Mouse (Mus musculus): ENCODE measurements around the gene Arhgap15.

The Arhgap15 gene

DNA sequence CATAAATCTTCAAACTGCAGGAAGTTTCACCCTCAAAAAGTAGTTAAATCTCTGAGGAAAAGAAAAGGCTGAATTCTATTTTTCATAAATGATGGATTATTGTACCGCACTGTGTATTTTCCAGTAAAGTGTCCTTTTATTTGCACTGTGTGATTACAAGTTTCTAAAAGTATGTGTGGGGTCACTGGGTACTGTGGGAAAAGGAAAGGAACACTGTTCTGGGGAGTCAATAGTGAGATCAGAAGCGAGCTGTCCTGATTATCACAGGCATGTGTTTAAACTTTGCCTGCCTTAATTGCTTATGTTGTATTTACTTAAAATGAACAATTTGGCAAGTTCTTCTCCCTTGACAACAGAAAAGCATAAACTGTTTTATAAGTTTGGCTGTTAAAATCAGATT lies 365.7 kb downstream of the Arhgap15 start:
- no peak for DNase-seq

DNA sequence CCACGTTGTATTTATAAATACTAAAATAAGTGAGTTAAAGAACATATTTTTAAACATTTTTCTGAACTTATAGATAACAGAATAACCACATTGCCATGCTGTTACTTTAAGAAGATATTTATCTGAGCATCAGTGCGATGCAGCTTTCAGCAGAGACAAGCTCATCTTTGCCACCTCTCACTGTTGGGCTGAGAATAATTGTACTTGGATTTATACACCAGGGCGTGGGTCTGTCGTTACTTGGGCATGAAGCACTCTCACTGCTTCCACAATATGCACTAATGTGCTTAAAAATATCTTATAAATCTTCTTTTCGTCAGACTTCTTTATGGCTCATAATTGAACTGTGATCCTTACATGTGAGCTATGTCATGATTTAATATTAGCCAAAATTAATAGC lies 372.5 kb downstream of the Arhgap15 start:
- DNase-seq: no peak

DNA sequence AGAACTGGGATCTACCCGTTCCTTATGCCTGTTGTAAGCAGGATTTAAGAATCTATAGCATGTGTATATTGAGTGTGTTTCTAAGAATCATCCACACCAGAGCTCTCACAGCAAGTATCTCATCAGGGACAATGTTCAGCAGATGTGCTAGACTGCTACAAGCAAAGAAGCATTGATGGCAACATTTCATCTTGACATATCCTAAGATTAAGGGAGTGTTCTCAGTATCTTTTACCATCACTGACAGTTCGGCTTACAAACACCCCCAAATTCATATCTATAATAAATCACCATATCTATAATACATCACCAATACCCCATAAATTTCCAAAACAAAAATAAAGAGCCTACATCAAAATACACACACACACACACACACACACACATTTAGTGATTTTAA lies 374.6 kb downstream of the Arhgap15 start:
- DNase-seq: no peak

DNA sequence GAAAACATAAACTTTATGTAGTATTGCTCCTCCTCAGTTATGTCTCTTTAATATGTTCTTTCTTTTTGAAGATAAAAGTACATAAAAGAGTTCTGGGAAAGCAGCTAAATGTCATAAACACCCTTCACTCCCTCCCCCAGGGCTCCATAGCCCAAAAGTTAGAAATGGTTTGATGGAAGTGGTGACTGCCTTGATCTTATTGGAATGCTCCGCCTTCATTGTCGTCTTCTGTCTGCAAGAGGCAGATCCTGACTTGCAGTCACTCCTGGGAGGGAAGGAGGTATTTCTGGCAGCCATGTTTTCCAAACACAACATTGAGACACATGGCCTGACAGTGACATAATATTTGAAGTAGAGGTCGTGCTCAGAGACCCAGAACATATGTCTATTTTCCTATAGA lies 375.5 kb downstream of the Arhgap15 start:
- no peak for DNase-seq

DNA sequence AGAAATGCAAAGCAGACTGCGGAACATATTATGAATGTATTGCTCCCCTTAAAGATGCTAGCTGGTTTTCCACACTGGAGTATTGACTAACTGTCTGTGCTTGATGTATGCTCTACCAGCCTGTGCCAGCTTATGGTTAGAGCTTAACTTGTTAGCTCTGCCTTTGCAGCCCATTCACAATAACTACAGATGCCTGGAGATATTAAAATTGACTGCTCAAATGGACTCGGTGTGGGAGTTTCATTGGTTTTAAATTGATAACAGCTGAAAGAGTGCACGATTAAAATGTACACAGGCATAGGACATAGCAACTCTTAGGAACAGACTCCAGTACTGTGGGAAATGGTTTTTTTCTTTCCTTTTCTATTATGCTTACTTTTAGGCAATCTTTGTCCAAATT lies 376.1 kb downstream of the Arhgap15 start:
- DNase-seq: no peak

DNA sequence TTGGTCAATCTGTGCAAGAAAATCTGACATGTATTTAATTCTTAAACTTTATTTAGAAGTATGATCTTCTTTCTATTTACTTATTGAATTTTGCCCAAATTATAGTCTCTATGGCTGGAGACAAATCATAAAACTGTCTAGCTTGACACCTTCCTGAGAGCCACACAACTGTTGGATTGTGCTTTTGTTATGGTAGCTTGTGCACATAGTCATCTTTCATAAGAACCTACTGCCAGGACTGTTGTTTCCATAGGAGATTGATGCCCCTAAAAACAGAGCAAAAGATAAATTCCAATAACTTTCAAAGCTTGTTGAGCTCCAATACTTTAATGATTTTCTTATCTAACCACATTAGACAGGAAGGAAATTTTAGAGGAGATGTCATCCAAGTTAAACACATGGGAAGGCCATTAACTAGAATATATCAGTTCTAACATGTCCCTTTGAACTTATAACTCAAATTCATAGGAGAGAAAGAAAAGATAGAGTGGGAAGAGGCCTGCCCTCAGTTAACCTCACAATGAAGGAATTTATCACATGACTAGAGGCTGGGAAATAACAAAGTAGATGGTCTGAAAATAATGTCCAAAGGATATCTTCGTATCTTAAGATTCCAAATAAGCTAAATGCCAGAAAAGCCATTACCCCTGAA lies 377.5 kb downstream of the Arhgap15 start:
- DNase-seq: no peak

DNA sequence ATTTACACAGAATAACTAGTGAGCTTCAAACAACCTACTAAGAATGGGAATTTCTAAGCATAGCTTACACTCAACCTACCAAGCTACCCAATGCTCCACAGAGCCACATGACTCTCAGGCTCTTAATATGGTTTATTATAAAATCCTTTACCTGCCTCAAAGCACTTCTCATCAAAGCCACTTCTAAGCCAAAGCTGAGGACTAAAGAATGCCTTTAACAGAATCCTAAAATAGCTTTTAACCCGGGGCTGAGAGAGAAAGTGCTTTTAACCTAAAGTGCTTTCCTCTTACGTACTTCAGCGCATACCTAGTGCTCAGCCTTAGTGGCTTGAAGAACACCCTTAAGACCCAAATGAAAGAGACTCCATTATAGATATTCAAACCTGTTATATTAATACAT lies 380.9 kb downstream of the Arhgap15 start:
- DNase-seq: no peak

DNA sequence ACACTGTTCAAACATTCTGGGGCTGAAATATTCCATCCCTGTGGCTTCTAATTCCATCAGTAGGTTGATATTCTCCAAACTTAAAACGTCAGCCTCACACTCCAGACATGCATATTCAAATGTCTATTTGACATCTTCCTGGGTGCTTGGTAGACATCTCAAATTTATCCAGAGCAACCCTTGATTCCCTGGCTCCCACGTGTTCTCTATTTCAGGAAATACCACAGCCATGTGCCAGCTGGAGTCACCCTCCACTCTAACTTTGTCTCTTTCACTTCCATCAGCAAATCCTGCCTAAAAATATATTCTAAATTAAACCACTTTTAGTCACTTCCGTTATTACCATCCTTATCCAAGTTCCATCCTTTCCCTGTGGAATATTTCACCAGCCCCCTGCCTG lies 382.6 kb downstream of the Arhgap15 start:
- no peak for DNase-seq

DNA sequence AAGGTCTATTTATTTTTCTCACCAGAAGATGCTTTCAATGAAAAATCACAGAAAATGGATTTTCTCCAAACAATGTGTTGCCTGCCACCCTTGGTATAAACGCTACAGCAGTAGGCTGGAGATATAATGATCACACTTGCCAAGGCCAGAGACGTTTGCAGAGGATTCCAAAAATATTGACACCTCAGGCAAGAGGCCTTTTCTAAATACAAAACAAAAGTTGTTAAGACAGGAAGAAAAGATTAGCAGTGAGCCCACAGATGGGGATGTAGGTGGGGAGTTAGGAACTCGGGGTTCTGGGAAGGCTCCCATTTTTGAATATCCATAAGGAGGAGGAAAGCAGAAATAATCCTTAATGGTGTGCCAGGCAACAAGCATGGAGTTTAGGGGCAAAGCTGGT lies 386.2 kb downstream of the Arhgap15 start:
- no peak for DNase-seq

DNA sequence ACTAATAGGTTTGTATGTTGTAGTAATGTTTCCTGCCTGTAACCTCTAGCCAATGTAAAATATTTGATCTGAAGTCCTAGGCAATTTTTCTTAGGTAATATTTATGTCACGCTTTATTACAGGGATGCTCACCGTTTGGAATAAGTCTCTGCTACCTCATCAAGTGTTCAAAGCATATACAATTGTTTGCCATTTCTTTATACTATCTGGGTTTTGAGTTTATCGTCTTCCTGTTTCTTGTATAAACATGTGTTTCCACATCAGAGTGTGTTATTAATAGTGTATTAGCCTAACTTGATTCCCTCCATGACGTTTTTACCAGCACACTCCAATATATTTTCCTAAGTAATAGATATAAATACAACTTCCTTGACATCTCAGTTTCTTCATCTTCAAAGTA lies 391.8 kb downstream of the Arhgap15 start:
- no peak for DNase-seq

DNA sequence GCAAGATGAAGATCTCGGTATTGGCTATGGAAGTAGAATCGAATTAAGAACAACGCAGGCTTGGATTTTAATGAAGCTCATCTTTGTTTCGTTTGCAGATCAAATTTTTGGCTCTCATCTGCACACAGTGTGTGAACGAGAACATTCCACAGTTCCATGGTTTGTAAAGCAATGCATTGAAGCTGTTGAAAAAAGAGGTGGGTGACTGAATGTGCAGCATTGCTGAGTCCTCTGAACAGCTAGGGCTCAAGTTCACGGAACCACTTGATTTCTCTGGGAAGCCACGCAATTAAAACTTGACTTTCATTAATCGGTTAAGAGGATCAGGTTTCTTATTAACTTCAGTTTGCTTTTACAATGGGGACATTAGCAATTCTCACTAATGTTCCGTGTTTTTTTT lies 393.5 kb downstream of the Arhgap15 start:
- DNase-seq: no peak

DNA sequence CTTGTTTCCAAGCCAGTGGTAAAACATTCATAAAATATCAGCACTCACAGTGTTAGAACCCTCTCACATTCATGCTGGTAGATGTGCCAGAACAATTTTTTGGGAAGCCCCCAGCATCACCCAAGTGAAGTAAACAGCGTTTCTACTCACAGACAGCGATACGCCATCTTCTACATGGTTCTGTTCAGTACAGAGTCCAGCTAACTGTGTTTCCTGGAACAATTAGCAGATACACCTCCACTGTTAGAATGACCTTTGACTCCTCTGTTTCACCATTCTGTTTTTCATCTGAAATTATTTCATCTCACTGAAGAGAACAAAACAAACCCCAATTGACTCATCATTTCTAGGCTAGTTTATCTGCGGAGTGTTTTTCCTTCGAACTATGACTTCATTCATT lies 394.0 kb downstream of the Arhgap15 start:
- no peak for DNase-seq

DNA sequence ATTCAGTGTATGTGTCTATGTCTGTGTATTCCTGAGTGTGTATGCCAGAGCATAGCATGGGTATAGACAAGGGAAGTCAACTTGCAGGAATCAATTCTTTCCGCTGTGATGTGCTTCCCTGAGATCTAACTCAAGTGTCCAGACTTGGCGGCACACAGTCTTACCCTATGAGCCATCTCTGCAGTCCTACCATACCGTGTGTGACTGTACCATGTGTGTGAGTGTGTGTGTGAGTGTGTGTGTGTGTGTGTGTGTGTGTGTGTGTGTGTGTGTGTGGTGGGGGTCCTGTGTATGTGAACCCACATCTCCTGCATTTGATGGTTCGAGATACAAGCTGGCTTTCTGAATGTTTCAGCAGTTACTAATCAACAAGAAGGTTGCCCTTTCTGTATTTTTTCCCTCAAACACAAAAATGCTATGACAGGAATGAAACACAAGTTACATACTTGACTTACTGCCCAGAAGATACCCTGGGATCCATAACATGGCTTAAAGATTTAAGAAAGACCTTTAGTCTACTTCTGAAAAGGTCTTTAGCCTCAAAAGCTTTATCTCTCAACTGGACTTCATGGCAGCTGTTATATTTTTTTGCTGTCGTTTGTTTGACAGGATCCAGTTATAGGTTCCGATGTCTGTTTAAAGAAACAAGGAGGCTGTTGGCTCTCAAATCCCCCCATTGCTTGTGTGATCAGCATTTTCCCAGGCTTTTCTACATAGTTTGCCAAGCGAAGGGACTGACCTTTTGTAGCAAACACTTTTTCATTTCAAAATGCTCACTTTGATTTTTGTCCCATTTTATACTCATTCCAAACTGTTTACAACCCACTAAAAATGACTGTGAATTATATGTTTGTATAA lies 397.7 kb downstream of the Arhgap15 start:
- DNase-seq: no peak

DNA sequence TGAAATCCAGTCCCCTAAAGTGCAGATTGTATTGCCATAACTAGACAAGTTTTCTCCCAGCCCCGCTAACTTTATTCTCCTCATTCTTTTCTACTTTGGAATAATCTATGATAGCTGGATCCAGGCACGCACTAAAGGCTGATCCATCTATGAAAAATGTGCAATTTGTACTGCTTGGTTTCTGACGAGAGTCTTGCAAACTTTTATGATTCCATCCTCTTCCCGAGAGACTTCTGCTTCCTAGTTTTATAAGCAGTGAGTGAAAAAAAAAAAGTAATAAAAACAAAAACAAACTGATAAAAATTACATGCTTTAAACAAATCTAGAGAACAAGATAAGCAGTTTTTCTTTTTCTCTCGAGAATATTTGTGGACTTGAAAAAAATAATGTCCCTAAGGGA lies 398.9 kb downstream of the Arhgap15 start:
- no peak for DNase-seq

DNA sequence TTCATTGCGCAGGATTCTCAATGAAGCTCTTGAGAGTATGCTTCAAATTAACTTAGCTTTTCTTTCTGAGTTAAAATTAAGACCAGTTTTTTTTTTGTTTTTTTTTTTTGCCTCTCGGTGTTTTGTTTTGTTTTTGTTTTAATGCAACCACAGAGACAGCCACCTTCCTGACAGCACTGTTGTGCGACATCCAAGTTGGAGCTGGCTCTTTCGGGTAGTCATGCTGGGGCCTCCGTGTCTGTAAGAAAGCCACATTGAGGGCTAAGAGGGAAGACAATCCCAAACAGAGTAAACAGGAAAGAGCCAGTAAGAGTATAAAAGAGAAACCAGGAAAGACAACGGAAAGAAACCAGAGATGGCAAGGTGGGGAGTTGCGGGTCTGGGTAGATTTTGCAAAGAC lies 399.3 kb downstream of the Arhgap15 start:
- no peak for DNase-seq

DNA sequence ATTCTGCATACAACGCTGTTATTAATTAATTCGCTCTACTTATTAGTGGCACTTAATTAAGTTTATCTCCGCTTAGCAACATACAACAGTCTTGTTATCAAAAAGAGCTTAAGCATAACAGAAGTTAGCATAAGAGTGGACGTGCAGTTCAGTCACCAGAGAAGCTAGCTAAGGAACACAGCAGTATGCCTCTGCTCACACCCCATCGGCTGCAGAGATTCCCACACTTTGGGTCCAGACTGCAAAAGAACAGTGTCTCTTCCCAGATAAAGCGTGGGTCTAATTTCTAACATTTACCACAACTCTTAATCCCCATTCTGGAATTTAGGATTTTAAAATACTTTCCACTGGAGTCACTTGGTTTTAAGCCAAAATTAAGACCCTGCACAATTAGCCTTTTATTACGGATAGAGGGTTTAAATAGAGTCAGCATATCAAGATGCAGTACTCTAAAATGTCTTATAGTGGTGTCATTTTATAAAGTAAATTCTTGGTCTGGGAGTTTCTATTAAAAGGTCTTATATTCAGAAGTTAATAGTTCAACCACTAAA lies 400.0 kb downstream of the Arhgap15 start:
- no peak for DNase-seq

DNA sequence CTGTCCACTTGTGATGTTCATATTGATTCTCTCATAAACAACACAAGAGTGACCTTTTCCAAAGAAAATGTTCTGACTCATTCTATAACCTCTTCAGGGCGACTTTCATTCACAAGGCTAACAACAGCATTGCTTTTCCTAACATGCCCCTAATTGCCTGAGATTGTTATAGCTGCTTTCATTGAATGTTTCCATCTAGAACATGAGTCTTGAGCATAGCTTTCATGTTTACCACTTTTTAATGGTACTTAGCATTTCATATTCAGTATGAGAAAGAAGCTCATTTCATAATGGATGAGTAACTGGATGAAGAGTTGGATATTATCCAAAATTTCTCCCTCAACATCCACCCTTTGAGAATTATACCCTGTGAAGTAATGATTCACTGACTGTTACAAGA lies 403.7 kb downstream of the Arhgap15 start:
- no peak for DNase-seq

DNA sequence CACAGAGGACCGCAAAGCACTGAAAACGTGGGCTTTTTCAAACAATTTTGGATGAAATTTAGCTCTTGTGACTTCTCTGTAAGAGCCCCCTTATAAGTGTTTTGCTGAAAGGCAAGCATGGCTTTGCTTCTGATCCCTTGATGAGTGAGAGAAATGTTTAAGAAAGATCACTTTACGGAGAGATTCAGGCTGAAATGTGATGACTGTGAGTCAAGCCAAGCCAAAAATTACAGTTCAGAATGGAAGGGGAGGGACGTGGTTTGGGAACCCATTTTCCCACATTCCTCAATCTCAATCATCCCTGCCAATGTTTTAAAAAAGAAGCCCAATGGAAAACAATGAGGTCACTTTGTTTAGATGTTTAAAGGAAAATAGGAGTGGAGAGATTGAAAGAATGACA lies 411.7 kb downstream of the Arhgap15 start:
- no peak for DNase-seq

DNA sequence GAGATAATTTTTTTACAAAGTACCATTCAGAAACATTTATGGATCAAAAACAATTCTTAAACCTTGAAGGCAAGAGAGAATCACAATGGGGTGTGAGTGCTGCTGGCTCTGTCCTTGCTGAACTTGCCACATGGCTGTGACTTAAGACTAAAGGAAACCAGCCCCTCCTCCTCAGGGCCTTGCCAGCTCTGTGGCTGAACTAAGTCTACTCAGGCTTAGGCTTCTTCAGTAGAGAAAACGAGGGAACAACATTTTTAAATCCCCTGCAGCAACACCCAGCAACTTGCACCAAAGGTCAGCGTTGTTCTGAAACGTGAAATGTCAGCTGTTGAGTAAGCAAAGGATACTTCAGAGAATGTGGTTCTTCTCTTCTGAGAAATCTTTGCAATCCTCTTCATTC lies 417.2 kb downstream of the Arhgap15 start:
- DNase-seq: no peak

DNA sequence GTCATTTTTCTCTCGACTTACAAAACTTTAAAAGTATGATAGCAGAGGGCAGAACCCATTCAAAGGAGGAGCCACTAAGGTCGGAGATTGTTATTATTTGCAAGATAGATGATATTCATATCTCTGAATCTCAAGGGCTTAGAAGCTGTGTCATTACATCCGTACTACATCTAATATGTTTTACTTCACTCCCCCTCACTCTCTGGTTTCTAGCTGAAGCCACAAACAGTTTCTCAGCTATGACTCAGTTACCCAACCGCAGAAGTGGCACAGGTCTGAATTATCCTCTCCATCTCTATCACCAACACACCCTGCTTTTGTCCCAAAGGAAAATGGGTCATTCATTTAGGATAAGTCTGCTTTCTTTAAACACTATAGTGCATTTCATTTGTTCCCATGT lies 418.1 kb downstream of the Arhgap15 start:
- no peak for DNase-seq

DNA sequence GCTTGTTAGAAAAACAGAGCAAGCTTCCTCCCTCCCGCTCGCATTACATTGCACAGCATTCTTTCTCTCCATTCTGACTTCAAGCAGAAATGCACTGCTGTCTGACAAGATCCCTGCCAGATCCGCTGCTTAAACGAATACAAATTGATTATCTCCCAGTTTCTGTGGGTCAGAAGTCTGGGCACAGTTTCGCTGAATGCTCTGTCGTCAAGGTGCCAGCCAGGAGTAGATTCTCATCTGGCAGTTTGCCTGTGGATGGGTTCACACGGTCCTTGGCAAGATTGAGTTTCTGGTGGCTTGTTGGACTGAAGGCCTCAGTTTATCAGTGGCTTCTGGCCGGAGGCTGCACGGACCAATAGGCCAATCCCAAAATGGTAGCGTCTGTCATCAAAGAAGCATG lies 435.9 kb downstream of the Arhgap15 start:
- DNase-seq: no peak

DNA sequence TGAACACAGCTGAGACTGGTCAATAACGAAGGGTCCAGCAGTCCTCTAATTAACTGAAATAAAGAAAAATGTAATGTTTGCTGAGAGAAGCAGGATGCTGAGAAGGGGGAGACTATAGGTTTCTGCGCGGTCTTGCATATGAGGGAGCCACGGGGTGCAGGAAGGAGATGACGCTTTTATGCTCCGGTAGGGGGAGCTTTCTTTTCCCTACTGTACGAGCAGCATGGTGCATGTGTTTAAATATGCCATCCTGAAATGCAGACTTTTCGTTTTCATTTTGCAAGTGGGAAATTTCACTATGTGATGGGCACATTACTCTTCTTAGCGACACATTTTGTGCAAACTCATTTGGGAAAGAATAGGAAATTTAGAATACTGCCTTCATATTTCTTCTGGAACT lies 442.1 kb downstream of the Arhgap15 start:
- DNase-seq: no peak

DNA sequence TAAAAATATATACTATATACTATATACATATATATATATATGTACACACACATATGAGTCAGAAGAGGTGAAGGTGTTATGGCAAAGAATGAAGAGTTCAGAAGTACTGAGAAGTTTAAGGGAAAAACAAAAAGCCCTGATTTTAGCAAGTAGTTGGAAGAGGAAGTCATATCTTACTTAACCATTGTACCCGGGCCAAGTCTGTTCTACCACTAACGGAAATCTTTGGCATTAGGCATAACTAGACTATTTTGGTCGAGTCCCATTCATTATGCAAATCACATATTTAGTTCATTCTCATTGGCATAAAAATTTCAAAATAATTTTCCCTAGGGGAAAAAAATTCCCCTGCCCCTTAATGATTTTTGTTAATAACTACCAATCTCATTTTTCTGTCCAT lies 443.4 kb downstream of the Arhgap15 start:
- DNase-seq: no peak

DNA sequence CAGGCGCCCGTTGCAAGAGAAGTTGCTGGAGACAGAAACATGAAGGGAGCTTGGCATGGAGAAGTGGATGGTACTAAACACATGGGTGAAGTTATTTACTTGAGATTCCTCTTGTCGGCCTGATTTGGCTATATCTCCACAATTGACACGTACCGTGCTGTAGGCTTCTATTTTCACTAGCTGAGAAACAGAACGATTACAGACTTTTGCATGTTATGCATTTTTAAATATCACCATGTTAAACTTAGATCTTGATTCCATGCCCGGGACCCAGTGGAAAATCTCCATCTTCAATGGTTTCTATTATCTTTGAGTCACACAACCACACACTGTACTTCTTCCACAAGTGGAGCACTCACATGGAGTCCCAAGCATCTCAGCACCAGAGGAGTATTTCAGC lies 466.9 kb downstream of the Arhgap15 start:
- no peak for DNase-seq

DNA sequence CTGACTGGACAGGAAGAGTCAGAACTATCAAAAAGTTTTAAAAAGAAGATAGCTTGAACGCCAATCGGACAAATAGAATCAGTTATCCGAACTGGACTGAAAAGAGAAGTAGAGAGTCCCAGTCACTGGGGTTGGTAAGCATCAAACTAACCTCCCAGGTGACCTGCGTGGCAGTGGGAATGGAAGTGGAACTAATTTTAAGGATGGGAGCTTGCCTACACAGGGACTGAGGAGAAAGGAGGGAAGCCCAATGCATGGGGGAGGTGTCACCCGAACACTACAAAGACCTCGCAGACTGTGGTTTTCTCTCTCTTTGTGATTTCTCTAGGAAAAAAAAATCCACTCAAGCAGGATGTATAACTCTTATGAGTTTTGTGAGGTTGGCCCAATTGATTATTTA lies 469.2 kb downstream of the Arhgap15 start:
- DNase-seq: no peak
